Mouse (Mus musculus) 3T3-L1 (cell line): Measurements from ENCODE around the gene Pld3.
"Not testable (repeated sequence)": the region's sequence is repeated elsewhere in the genome, so short reads cannot be mapped to it uniquely, and the experiment has no call there.

Experiments used
- DNase-seq: peaks from one replicate; pipeline ENCODE4 v3.0.0-alpha.2; 2015; ENCODE audit warnings: low read depth, low spot score

Gene Pld3

DNA sequence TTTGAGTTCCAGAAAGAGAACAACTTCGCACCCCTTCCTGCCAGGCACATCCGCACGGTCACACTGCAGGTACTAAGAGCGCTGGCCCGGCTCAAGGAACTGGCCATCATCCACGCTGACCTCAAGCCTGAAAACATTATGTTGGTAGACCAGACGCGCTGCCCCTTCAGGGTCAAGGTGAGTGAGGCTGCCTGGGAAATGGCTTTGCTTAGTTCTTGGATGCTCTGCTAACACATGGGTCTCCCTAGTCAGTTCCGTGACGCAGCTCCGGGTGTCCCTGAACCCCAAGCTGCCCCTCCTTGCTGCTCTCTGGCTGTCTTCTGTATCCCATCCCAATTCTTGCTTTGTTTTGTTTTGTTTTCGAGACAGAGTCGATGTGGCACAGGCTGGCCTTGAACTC, 29.2 kb downstream of the Pld3 start:
- DNase-seq = no peak

DNA sequence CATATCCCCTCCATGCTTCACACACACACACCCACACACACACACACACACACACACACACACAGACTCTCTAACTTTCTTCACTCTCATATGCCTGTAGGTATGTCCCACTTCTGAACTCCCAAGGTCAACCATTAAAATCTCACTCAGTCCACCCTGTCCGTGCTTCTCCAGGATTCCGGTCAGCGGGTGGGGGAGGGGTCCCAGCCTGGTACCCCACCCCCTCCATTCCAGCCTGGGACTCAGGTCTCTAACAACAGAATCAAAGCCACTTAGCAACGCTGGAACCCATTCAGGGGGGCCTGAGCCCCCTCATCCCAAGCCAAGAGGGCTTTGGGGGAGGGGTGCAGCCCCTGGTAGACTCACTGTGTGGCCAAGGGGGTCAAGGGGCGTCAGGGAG, 30.1 kb downstream of the Pld3 start, which contains the start of gene Hipk4:
TSS of gene Hipk4 (plus strand) at position 301 of the 400 bp plus-strand sequence.
- DNase-seq = no peak

DNA sequence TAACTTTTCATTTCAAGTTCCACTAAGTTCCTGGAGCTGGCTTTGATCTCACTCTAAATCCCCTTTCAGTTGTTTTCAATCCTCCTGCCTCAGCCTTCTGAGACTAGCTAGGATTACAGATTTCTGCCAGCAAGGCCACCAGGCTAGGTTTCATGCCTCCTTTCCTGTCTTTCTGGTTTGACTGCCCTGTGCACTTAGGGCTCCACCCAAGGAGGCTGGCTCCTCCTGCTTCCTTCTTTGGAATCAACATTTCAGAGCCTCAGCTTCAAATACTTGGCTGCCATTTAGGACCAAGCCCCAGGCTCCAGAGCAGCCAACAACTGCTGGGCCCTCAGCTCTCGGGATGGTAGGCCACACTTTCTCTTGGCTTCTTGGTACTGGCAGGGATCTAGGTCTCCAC, 32.4 kb downstream of the Pld3 start:
- no peak for DNase-seq

DNA sequence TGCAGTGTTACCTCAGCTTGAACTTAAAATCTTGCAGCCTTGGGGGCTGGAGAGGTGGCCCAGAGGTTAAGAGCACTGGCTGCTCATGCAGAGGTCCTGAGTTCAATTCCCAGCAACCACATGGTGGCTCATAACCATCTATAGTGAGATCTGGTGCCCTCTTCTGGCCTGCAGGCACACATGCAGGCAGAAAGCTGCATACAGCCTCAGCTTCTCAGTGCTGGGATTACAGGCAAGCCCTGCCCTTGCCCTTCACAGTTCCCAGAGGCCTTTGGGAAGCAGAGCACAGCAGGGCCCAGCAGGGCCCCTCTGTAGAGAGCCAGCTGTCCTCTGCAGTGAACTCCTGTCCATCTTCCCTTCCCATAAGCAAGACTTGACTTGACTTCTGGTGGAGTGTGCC, 32.9 kb downstream of the Pld3 start:
- no peak for DNase-seq

DNA sequence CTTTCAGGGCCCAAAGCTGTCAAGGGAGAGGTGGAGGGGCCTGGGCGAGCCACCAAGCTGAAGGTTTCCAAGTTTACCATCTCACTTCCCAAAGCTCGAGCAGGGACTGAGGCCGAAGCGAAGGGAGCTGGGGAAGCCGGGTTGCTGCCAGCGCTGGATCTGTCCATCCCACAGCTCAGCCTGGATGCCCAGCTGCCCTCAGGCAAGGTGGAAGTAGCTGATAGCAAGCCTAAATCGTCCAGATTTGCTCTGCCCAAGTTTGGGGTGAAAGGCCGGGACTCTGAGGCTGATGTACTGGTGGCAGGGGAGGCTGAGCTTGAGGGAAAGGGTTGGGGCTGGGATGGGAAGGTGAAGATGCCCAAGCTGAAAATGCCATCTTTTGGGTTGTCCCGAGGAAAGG, 34.7 kb downstream of the Pld3 start:
- DNase-seq = no peak

DNA sequence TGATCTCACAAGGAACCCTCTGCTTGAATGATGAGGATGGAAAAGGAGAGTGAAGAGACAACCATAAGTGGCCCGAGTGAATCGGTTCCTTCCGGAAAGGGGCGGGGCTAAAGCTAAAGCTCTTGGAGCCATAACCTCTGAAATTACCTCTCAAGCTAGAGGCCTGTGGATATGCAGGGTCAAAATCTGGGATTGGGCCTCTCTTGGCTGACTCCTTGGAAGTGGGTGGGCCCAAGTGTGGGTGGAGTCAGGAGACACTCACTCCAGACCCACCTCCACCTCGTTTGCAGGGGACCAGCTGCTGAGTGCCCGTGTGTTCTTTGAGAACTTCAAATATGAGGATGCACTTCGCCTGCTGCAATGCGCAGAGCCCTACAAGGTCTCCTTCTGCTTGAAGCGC, 38.1 kb downstream of the Pld3 start:
- no peak for DNase-seq

DNA sequence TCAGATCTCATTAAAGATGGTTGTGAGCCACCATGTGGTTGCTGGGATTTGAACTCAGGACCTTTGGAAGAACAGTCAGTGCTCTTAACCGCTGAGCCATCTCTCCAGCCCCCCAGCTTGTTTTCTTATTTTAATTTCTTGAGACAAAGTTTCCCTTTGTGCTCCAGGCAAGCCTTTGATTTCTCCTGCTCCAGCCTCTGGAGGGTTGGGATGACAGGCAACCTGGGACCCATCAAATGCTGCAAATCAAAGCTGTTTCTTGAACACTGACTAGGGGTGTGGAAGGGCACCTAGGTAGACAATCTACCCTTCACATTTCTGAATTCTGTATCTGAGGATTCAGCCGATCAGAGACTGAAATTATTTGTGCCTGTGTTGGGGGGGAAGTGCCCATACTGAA, 42.2 kb downstream of the Pld3 start:
- no peak for DNase-seq

DNA sequence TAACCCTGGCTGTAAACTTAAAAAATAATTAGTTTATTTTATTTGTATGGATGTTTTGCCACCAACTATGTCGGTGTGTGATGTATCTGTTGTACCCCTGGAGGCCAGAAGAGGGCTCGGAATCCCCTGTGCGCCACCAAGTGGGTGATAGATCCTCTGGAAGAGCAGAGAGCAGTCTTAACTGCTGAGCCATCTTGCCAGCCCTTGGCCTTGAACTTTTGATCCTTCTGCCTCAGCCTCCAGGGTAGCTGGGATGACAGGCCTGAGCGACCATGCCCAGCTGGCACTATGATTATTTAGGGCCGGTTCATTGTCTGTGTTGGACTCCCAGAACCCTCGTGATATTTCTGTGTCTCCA, 44.4 kb downstream of the Pld3 start:
- DNase-seq = peak; percentile 83

DNA sequence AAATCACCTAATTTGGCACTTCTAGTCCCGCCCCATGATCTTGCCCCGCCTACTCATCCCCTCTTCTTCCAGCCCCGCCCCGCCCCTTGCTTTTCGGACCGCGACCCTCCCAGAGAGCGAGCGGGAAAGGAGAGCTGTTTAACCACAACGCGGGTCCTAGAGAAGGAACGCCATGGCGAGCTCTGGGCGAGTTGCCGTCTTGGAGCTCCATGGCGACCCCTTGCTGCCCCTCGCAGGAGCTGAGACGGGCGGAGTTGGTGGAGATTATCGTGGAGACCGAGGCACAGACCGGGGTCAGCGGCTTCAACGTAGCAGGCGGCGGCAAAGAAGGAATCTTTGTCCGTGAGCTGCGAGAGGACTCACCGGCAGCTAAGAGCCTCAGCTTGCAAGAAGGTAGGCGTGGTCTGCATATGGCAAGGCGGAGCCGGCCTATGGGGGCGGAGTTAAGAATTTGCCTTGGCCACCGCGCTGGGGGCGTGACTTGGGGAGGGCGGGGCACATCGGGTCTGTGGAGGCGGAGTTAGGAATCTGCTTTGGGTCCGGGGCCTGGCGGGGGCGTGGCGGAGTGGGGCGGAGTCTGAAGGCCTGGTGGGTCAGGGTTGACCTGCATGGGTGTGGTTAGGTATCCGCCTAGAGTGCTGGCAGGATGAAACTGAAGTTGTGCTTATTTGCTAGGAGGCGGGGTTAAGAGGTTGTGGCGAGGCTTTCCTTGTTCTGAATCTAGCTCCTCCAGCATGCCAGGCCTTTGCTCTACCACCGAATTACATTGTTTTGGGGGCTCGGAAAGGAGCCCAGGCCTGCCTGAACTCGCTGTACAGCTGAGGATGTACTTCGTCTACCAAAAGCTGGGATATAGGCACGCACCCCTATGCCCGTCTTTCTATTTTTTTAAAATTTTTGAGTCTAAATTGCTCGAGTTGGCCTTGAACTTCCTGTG, 45.0 kb downstream of the Pld3 start:
- DNase-seq = peak; percentile 94

DNA sequence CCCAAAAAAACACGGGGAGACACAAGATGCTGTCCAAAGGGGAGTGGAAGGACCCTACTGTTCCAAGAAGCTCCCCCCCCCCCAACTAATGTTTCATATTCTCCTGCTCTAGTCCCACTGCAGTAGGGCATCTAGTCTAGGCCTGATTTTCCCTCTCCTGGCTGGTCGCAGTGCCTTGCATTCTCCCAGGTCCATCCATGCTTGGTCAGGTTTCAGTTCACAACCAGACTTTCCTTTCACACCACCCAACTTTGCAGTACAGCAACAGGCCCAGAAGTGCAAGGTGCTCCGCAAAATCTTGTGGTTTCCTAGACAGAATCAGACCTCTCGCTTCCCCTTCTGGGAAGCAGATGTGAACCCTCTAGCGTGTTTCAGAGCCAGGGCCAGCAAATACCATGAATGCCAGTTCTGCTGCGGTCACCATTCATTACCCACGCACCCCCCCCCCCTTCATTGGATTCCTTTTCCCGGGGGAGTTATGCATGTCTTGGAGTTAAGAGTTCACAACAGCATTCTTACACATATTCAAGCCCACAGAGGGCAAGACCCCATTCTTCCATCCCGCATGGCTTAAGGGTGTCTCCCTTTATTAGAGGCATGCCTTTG, 46.1 kb downstream of the Pld3 start:
- DNase-seq = peak; percentile 85

DNA sequence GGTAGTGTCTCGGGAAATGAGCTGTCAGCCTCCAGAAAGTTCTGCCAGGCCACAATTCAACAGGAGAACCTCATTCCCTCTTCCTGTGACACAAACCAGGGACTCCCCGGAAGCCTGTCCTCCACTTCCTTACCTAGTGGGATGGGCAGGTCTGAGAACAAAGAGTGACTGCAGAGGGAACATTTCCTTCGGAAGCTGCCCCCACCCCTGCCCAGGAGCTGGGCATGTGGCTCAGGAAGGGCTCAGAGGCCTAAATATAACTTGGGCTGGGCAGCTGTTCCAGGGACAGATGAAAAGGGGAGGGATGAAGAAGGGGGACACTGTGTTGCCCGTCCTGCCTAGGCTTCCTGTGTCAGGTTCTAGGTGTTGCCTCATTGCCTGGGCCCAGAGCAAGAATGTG, 51.4 kb downstream of the Pld3 start:
- DNase-seq = no peak

DNA sequence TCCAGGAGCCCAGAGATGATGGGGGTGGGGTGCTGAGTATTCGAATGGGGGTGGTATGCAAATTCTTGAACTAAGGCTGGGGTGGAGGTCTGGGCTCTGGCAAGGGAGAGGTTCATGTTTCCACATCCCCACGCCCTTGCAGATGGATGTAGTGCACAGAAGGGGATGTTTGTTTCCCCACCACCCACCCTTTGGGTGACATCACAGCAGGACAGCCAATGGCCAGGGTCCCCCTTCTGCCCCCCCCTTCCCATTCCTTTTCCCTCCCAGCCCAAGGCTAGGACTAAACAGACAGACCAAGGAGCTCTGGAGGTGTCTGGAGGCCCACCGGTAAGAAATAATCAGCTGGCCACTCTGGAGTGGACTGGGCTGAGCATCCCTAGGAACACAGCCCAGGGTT, 54.0 kb downstream of the Pld3 start, which contains the start of gene Prx:
TSS of gene Prx (plus strand) at position 289 of the 400 bp plus-strand sequence.
- no peak for DNase-seq

DNA sequence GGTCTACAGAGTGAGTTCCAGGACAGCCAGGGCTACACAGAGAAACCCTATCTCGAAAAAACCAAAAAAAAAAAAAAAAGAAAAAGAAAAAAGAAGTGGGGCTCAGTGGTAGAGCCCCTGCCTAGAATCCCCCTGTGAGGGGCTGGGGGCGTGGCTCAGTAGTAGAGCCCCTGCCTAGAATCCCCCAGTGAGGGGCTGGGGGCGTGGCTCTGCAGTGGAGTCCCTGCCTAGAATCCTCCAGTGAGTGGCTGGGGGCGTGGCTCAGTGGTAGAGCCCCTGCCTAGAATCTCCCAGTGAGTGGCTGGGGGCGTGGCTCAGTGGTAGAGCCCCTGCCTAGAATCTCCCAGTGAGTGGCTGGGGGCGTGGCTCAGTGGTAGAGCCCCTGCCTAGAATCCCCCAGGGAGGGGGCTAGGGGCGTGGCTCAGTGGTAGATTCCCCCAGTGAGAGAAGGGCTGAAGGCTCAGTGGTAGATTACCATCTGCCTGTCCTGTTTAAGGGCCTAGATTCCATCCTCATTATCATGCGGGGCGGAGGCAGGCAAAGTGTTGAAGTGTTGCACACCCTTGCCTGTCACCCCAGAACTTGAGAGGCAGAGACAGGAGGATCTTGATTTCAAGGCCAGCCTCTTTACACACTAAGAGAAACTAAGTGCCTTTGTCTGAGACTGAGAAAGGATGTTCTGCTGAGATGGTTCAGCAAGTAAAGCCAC, 58.2 kb downstream of the Pld3 start:
- DNase-seq = not testable (repeated sequence)

DNA sequence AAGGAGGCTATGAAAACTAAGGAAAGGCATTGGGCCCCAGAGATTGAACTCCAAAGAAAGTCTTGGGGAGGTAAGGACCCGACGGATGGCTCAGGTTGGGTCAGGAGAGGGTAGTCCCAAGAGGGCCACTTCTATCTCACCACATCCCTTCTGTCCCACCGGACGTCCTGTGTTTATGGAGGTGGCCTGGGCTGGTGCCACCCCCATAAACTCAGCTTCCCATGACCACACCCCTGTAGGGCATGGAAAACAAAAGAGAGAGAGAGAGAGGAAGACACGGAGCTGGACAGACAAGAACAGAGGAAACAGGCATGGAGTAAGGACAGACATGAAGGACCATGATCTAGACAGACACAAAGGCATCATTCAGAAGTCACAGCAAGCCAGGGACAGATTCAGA, 59.6 kb downstream of the Pld3 start:
- DNase-seq = no peak

DNA sequence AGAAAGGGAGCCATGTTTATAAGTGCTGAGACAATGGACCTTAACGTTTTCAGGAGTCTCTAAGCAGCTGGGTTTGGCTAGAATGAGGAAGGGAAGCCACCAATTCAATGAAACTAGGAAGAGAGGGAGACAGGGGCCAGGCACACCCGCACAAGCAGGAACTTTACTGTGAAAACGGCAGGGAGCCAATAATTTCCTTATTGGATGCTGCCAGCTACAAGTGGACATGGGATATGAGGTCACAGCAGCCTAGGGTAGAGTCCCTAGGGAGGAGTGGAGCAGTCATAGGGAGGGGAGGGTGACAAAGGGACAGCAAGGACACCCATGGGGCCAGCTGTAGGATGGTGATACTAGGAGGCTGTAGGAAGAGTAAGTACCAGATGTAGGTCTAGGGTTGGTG, 60.0 kb downstream of the Pld3 start:
- DNase-seq = no peak

DNA sequence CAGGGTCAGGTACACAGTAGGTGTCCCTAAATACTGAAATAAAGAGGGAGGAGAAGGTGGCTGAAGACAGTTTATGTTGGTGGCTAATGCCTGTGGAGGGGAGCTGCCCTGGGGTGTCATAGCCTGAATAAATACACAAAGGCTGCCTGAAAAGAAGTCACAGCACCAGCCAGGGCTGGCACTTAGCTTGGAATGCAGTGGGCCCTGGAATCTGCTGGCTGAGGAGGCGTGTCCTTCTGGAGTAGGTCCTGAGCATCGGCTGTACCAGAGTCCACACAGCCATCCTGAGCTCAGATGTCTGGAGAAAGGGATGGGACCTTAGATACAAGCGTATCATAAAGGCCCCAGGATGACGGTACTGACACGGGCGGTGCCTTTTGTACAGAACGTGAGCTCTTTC, 61.2 kb downstream of the Pld3 start:
- DNase-seq = no peak

DNA sequence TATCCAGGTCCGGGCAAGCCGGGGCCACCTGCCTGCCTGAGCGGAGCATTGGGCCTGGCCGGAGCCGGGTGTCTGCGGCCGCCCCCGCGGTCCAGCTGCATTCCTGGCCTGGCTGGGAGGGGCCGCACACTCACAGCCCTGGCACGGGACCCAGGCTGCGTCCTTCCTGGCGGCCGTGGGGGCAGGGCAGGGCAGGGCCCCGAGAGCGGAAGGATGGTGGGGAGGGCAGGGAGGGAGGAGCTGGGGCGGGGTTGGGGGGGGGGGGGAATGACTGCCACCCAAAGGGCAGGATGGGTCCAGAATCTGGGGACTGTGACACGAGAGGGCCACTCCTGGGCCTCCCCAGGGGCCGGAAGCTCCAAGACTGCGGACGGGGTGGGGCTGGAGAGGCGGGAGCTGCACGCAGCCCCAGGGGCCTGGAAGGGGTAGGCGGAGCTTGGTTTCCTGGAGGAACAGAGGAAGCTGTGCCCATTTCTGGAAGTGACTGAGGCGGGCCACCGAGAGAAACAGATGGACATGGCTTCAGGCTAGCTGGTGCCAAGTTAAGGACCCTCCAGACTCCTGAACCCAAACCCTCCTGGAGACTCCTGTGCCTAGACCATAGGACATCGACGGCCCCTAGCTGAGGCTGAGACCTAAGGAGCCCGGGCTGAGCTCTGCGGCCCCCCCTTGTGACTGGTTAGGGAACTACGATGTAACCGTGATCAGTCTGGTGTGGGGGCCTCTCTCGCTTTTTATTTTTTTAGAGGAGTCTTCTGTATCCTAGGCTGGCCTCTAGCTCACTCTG, 62.3 kb downstream of the Pld3 start:
- peak; percentile 91 for DNase-seq

DNA sequence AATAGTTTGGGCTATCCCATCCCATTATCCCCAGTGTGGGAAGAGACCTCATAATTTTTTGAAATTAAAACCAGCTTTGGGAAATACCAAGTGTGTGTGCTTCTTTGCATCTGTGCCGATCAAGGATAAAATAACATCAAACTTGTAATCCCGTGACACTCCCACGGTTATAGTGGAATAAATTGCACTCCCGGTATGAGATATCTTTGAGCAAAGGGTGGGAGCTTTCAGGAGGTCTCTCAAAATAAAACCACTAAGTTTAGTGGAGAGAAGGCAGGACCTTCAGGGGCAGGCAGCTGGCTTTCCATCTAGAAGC, 62.8 kb downstream of the Pld3 start:
- DNase-seq = no peak

DNA sequence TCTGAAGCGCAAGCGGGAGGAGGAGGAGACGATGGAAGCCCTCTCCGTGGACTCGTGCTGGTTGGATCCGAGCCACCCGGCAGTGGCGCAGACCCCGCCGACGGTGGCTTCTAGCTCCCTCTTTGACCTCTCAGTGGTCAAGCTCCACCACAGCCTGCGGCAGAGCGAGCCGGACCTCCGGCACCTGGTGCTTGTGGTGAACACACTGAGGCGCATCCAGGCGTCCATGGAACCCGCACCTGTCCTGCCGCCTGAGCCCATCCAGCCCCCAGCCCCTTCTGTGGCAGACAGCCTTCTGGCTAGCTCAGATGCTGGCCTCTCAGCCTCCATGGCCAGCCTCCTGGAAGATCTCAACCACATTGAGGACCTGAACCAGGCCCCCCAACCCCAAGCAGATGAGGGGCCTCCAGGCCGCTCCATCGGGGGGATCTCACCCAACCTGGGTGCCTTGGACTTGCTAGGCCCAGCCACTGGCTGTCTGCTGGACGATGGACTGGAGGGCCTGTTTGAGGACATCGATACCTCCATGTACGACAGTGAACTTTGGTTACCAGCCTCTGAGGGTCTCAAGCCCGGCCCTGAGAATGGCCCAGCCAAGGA, 63.6 kb downstream of the Pld3 start:
- DNase-seq = no peak

DNA sequence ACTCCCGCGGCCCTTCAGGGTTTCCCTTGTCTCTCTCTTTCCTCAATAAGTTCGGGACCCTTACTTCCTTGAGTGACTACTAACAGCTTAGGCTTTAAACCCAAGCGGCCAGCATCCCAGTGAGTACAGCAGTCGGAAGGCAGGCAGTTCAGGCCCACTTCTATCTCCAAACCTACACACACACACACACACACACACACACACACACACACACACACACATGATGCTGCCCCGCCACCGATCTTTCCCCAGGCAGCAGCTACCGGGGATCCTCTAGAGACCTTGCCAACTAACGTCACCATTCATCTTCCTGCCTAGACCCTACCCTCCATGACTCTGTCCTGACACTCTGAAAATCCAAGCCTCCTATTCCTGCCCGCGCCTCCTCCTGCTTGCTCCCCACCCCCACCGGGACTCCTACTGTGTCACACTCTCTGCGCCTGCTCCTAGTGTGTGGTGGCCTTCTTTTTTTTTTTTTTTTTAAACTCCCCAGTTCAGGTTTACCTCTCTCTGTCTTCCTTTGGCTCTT, 65.2 kb downstream of the Pld3 start:
- DNase-seq = peak; percentile 61
